Mouse (Mus musculus) mature B cell (primary cell): ENCODE data around the gene Zfyve28.

Experiments used
- in situ Hi-C: fragments of 300-500 bp; cut with MboI; formaldehyde crosslinking; loops from 2 replicates; pipeline ENCODE4 v1.14.3; 2019

Zfyve28 gene

GRCm38 (mm10) chr5:34182486-34182885 is 105.8 kb downstream of the Zfyve28 start:
- in situ Hi-C loops, result no loop called here

DNA sequence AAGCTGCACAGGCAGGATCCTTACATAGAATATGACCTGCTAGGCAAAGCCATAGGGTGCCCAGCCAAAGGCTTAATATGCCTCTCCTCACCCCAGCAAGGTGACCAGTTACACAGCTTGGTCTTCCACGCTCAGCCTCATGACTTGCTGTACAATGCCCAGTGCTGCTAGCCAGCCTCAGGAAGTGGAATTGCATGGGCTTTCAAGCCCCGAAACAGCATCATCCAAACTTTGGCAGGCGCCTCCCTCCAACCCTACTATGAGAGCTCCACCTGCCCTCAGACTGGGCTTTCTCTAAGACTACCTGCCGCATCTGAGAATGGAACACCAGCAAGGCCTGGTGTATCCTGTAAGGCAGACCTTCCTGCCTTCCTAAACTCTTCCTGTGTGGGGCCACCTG is 110.4 kb downstream of the Zfyve28 start:
- in situ Hi-C loops, result no loop called here

DNA sequence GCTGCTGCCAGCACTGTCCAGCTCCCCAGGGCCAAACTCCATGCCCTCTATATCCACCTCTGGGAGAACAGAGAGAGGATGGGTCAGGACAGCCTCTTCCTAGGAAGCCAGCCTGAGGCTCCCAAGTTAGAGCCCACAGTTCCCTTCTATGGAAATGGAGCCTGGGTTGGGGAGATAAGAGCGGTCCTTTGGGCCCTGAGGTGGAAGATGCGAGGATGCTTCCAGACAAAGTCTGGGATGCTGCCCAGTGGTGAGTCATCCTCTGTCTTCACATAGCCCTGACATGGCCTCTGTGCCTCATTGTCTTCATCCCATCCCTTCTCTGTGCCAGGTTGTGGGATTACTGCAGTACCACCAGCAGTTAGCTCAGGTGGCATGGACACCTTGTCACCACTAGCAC is 111.2 kb downstream of the Zfyve28 start:
- in situ Hi-C loops, result no loop called here

- in situ Hi-C loops, result no loop called here
Measured at GRCm38 (mm10) chr5:34176691-34177090, 111.6 kb downstream of the Zfyve28 start.

- in situ Hi-C loops, result no loop called here
Measured at GRCm38 (mm10) chr5:34175403-34175694, 112.9 kb downstream of the Zfyve28 start.

GRCm38 (mm10) chr5:34174550-34175402 is 113.5 kb downstream of the Zfyve28 start:
- in situ Hi-C loops, result no loop called here

DNA sequence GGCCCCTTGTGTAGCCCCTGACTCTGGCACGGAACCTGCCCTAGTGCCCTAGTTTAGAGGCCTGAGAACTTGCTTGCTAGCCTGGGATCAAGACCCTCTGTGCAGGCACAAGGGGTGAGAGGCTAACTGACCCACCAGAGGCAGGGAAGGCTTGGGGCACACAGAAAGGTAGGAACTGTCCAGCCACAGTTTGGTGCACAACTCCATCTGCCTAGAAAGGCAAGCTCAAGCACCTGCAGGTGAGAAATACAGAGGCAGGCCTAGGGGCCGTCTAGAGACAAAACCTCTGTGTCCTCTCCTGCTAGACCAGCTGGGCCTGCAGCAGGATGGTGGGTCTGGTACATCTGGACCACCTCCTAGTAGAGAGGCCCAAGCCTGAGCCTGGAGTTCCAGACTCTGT is 114.2 kb downstream of the Zfyve28 start:
- in situ Hi-C loops, result no loop called here

DNA sequence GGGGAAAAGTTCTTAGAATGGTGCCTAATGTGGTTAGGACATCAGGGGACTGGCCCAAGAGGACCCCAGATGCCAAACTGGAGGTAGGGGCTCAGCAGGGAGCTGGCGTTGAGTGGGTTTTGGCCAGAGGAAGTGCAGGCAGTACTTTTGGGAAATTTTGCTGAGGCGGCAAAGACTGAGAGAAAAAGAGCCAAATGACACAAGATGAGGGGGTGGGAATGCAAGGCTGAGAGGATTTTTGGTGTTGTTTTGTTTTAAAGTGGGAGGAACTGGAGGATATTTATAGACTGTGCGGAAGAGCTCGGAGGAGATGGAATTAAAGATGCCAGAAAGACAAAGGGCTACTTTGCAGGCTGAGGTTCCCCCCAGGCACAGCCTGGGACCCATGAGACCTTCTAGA is 117.5 kb downstream of the Zfyve28 start:
- in situ Hi-C loops, result no loop called here

- in situ Hi-C loops, result no loop called here
Measured at GRCm38 (mm10) chr5:34169954-34170353, 118.3 kb downstream of the Zfyve28 start.

- in situ Hi-C loops, result no loop called here
Measured at GRCm38 (mm10) chr5:34168950-34169891, 119.0 kb downstream of the Zfyve28 start, which contains the start of the genes Poln and Haus3. TSS of gene Poln (minus strand) at chr5:34169448. TSS of gene Haus3 (minus strand) at chr5:34169527.

DNA sequence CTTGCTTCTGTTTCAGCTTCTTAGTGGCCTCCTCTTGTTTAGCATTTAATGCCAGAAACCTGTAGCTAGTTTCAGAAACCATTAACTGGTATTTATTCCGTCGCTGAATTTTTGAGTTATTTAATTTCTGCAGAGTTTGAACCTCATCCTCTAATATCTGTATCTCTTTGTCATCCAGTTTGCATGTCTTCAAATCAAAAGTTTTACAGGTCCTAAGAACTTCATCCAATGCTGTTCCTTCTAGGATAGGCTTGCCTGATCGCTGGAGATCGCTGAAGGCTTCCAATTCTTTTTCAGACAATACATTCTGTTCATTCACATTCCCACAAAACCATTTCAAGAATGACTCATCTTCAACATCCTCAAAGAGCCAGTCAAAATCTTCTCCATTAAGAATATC is 120.4 kb downstream of the Zfyve28 start:
- in situ Hi-C loops, result no loop called here

DNA sequence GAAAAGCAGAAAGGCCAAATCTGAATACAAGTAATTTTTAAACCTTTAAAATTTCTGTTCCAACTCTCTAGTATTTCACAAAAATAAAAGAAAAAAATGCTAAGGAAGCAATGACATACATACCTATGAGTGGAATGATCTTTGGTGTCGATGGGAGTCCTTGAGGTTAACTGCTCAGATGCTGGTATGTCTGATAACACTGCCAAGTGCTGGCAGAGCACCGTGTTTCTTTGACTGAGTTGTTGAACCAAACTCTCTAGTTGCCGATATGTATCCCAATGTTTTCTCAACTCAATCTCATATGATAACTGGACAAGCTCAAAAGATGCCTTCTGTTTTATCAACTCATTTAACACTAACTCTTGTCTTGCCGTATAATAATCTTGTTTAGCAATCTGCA is 122.5 kb downstream of the Zfyve28 start:
- in situ Hi-C loops, result no loop called here

DNA sequence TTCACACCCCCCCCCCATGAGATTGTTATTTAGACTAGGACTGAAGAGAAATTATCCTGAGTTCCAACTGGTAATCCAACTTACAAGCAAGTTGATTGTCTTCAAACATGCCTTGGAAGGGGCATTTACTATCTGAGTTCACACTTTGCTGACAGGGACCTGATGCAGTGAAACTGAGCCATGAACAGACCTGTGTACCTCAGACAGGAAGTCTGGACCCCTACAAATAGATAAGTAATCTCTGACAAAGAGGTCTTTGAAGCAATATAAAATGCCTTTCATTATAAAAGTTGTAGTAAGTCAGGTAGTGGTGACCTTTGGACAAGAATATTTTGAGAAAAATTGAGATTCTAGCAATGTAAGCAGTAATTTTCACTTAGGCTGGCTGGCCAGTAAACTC is 139.8 kb downstream of the Zfyve28 start:
- in situ Hi-C loops, result no loop called here

GRCm38 (mm10) chr5:34147554-34147953 is 140.7 kb downstream of the Zfyve28 start:
- in situ Hi-C loops, result no loop called here
